Mouse (Mus musculus) liver, postnatal 0 days (tissue): ENCODE data around the gene Extl1.

Experiments
- CTCF ChIP-seq: sonication (generic); IDR thresholded peaks from 2 replicates; pipeline ENCODE4 v1.5.1; 2016; ENCODE audit warnings: antibody characterized with exemption, low read depth
- EP300 ChIP-seq: IDR thresholded peaks from 2 replicates; pipeline ENCODE4 v1.6.1; 2016; ENCODE audit warnings: antibody characterized with exemption, low read depth, mild to moderate bottlenecking

DNA sequence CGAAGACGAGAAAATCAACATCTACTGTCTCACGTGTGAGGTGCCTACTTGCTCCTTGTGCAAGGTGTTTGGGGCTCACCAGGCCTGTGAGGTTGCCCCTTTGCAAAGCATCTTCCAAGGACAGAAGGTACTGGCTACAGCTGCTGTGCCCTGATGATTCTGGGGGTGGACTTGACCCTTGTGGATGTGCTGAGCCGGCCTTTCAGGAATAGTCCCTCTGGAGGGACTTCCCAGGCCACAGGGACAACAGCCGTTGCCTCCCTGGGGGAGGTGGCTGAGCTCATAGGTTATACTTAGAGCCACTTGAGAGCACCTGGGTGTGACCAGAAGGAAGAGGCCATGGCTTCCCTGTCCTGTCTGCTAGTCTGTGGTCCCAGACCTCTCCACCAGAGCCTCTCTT, 64.0 kb downstream of the Extl1 start:
- no peak for TF ChIP-seq CTCF
- TF ChIP-seq EP300, result no peak
